Mouse (Mus musculus): ENCODE results near the gene Gfpt1.

DNA sequence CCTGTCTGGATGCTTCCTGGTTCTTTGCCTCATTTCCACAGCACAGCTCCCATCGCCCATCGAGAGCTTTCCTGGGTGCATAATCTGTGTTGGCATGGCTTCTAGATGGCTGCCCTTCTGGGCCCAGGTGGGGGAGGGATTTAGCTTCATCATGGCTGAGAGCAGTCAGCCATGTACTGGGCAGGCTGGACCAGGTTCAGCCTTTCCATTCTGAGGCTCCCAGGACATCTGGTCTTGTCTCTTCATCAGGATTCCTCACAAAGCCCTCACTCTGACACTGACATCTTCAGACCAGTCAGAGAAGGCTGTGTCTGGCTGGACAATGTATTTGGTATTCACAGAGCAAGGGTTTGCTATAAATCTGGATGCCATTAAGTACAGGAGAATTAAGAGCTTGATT lies 73.3 kb downstream of the Gfpt1 start:
- no peak for TF ChIP-seq CTCF (IDR thresholded peaks at IDR 0.05; ENCODE audit: insufficient read depth, low read length)
- TF ChIP-seq POLR2A (IDR thresholded peaks at IDR 0.05; ENCODE audit: borderline replicate concordance, extremely low read depth, low read depth, low read length): no peak
